Mouse (Mus musculus): Measurements from ENCODE around the gene Arid1b.

DNA sequence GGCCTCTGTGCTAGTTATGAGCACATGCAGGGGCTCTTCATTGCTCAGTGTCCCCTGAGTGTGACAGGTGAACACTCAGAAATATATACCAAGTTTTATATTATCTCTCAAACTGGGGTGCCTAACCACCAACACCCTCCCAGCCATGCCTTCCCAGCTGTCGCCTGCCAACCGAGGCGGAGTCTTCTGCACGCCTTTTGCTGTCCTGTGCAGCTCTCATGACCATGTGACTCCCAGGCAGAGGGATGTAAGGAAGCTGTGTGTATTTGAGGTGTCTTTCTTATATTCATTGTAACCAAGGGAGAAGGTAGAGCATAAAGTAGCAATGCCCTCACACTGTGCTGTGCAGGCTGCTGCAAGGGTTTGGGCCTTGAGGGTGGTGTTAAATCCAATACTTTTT lies 268.7 kb downstream of the Arid1b start:
- TF ChIP-seq CTCF (conservative IDR thresholded peaks at IDR 0.05 in 1 of 2, IDR thresholded peaks at IDR 0.05 in 1 of 2; ENCODE audit: low read depth in 2 of 2, low read length in 2 of 2) (no peak), POLR2A (IDR thresholded peaks at IDR 0.05; ENCODE audit: low read depth, low read length) (no peak)

Measured in CH12.LX (cell line).